Mouse (Mus musculus) adrenal gland, postnatal 14 days (tissue): ENCODE data around the gene Slc35b1. TPM values are rescaled to one million over a fixed set of nuclear protein-coding genes. Genes with fewer than 3 reads are reported as not detected.

ENCODE experiments used
- DNase-seq: peaks from one replicate; pipeline ENCODE4 v3.0.0; 2021; ENCODE audit warnings: mixed read lengths
- long read RNA-seq, 2 experiments: library from polyadenylated mRNA; stranded (forward); transcript quantifications; one replicate each; pipeline ENCODE4 v2.0.0; 2021
- total RNA-seq: library from RNA; stranded (reverse); gene quantifications from 2 replicates; pipeline ENCODE4 v1.2.3, GENCODE M21; 2021

Gene Slc35b1
- 51.0 and 62.2 TPM in 2 replicates for total RNA-seq
- long read RNA-seq, experiment 1, transcript Slc35b1-201 (9 exons, 1,523 nt), result major isoform, 27 of 61 reads
- long read RNA-seq, experiment 1, transcript Slc35b1-202 (9 exons, 1,299 nt), result minor isoform, 20 of 61 reads
- long read RNA-seq, experiment 1, partial matches to known transcripts, result 6 of 61 reads
- long read RNA-seq, experiment 1, other reads (novel, unspliced or antisense), result 7 of 61 reads
- long read RNA-seq, experiment 2, transcript Slc35b1-202 (9 exons, 1,299 nt), result minor isoform, 8 of 37 reads
- long read RNA-seq, experiment 2, transcript Slc35b1-201 (9 exons, 1,523 nt), result major isoform, 17 of 37 reads
- long read RNA-seq, experiment 2, partial matches to known transcripts, result 2 of 37 reads
- long read RNA-seq, experiment 2, other reads (novel, unspliced or antisense), result 10 of 37 reads

DNA sequence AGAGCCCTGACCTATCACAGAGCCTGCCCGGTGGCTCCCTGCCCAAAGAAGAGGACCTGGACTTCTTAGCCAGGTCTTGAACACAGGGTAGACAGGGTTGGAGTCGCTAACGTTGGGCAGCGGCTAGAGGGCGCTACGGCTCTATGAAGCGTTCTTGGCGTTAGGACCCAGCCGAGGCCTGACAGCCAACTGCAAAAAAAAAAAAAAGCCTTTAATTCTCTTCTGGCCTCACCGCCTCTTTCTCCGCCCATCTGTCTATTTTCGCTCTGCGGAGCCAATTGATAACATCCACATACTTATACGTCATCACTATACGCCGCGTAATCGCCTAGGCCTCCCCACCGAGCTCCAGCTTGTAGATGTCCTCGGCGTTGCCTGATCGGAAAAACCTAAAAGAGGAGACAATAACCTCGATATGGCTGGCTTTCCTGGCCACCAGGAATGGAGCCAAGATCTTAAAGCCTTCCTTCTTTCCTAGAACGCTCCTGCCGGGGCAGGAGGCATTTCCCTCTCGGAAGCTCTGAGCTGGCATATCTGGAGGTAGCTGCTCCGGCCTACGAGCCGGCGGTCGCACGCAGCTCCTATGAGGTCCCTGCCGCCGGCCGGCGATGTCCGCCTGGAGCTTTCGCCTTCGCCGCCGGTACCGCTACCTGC, at the start of gene Slc35b1:
Slc35b1 (plus strand) TSS at position 374 of the 654 bp plus-strand sequence.
- peak; percentile 94 for DNase-seq

DNA sequence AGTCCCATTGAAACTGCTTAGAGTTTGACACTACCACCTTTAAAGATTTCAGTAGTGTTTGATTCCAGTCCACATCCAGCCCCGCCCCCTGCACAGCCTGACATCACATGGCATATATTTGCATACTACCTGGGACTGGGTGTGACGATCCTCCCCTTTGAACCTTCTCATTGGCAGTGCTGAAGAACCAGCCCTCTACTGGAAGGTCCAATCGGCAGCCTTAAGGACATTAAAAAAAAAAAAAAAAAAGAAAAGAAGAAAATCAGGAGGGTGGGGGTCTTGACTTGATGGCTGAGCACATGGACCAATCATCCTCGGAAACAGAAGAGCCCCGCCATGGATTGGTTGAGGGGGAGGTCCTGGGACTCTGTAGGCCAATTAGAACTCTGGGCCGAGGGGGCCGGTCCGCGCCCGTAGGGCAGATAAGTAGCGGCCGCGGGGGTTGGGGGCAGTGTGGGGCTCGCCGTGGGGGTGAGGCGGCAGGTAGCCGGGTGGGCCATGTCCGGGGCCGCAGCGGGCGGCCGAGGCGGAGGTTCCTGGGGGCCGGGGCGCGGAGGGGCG, 47.8 kb upstream of the Slc35b1 start, which contains the start of gene Fam117a:
Fam117a (plus strand) TSS at position 451 of the 561 bp plus-strand sequence.
- DNase-seq, result peak; percentile 91

DNA sequence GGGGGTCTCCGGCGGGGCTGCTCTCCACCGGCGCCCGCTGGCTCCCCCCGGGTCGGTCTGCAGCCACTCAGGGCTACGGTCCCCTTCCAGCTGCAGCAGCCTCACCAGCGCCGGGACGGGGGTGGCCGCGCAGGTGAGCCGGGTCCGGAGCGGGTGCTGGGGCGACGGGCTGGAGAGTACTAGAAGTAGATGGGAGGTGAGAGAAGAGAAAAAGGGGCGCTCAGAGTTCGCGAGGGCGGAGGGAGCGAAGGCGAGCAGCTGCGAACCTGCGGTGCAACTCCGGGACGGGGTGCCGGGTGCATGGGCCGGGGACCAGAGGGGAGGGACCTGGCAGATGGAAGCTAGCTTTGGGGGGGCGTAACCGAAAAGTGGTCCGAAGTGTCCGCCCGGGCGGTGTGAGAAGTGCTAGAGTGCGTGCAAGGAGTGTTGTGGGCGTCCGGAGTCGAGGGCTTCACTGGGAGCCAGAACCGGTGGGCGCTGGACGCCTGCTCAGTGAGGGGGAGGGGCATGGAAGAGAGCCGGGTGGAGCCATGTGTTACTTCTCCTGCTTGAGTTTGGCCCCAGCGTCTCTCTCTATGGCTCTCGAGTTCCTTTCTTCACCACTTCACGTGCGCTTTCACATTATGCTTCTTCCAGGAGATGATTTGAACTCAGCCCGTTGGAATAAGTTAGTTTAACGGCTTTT, 47.2 kb upstream of the Slc35b1 start:
- peak; percentile 71 for DNase-seq

DNA sequence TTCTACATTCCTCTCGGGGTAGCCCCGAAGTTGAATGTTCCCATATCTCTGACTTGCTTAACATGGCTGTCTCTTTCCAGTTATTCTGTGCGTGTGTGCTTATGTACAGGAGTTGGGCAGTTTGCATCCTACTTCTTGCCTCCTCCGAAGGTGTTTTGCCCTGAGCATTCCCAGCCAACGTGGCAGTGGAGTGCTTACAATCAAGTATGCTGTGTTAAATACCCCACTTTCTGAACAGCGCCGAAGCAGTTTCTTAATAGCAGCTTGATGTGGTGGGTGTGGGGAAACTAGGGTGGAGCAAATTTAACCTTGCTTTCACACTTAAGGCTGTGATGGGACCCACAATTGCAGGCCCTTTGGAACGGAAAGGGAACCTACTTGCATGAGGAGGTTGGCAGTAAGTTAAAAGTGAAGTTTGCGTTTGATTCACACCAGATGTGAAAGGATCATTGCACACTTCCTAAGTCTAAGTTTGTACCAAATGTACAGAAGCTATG, 46.6 kb upstream of the Slc35b1 start:
- DNase-seq, result no peak

DNA sequence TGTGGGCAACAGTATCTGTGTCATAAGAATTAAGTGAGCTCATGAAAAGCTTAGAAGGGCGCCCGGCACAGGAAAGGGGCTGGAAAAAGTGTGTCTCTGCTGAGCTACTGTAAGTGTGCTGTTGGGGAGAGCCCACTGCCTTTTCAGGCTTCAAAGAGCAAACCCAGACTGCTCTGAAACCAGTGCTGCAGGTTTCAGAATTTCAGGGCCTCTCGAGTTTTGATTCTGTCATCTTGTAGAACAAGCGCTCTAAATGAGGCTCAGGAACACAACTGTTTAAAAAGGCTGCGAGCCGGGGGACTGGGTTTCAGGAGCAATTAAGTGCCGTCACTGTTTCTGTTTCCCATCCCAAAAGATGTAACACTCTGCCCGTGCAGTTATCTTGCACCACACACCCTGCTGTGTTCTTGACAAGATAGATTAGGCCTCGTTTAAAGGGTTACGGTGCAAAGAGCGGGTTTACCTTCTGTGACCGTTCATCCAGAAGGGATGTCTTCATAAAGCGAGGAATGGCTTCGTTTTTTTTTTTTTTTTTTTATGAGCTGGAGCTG, 44.9 kb upstream of the Slc35b1 start:
- no peak for DNase-seq

DNA sequence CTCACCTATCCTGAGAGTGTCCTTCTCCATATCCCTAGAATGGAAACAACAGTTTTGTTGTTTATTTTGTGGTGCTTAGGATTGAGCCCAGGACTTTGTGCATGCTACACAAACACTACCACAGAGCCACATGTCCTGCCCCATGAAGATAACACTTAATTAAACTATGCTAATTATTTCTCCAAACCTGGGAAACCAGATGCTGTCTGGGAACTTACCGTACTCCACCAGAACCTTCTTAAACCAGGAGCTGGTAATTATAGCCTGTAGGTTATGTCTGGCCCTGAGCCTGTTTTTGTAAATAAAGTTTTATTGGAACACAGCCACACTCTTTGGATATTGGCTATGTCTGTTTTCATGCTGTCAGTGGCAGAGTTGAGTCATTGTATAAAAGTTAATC, 44.2 kb upstream of the Slc35b1 start:
- no peak for DNase-seq

DNA sequence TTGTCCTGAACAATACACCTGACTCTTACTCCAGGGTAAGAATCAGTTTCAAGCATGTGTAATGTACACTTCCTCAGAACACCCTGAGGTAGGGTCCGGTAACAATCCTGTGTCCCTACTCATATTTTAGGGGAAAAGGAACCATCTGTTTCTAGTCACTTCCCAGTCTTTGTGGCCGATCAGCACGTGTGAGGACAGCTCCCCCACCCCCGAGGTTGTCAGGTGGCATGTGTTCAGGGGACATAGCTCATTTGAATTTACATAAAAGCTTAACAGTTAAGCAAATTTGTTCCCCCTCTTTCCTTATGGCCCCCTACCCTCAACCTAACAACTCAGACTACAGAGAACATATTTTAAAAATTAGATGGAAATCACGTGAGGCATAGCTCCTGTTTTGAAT, 43.8 kb upstream of the Slc35b1 start:
- no peak for DNase-seq

DNA sequence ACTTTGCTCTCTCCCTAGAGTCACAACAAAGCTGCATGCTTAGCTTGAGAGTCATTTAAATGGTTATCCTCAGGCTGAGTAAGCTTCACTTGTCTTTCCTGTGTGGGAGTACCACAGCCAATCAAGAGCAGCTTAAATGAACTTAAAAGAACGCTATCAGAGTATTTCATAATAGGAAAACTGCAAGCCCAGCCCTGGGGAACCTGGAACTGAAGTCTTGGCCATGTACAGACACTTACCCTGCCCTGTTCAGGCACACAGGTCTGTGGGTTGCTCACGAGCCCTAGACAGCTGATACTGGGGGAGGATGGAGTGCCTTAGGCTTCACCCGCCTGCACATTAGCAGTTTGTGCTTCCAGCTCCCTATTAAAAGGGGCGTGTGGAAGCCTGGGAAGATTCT, 41.3 kb upstream of the Slc35b1 start:
- no peak for DNase-seq

DNA sequence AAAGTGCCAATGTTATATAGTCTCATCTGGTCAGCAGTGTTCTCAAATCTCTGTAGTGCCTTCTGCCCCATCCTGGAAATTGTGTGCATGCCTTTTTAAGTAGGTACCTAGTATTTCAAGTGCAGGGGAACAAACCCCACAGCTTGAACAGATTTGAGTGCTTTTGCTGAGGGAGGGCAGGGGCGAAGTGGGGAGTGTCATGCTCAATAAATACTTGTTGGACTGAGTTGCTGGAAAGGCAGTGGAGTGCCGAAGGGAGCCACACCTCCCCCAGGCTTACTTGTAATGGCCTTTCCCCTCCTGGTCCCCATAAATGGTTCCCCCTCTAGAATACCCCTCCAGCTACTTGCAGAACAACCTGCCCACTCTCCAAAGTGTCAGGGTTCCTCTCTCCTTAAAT, 40.3 kb upstream of the Slc35b1 start:
- DNase-seq, result no peak

DNA sequence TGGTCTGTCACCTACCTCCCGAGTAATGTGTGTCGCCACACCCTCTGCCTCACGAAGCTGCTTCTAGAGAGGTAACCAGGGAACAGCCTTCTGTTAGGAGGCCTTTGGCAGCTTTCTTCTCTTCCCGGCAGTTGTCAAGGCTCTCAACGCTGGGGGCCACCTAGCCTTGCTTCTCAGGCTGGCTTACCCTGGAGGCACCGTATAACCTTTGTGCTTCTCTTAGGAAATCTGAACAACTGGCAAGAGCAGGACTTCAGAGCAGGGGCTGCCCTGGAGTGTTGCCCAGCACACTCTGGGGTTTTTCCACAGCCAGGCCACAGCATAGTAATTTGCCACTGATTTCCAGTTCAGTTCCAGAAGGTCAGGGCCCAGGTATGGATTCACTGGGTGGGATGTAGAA, 34.2 kb upstream of the Slc35b1 start:
- peak; percentile 53 for DNase-seq

DNA sequence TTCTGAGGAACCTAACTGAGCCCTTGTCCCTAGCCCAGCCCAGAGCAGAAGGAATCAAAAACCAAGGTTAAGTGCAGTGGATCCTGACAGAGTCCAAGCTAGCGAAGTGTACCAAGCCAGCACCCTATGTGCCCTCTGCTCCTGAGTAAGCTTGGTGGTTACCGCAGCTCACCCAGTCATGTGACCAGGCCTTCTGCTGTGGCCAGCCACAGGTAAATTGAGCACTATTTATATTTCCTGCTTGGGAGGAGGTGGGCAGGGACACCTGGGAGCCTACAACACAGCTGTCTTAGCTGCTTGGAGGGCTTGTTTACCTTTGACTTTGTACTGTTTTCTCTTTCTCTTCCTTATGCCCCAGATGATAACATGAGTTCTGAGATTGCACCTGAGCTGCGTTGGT, 33.5 kb upstream of the Slc35b1 start:
- DNase-seq, result no peak

DNA sequence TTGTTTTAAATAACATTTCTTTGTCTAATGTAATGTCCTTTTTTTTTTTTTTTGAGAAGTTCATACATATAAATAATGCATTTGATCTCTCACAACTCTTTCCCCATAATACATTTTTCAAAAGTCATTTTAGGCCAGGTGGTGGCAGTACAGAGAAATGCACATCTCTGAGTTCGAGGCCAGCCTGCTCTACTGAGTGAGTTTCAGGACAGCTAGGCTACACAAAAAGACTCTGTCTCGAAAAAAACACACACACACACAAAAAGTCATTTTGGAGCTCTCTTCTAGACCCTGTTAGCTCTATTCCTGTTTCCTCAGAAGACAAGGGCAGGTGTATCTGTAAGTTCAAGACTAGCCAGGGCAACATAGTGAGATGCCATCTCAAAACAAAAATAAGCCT, 31.8 kb upstream of the Slc35b1 start:
- DNase-seq, result no peak

DNA sequence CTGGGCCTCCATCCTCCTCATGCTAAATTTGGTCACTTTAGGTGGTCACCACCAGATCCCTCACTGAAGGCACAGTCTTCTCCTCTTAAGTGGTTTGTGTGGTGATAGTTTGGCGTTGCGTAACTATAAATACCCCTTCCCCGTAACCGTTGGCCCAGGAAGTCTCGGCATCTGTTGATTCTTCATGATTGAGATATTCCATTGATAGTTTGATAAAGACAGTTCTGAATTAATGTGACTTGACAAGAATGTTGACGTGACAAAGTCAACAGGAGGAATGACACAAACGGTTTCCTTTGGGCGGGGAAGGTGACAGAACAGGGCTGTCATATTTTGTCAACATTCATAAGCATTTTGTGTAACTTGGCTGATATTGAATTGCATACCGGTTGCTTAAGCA, 31.3 kb upstream of the Slc35b1 start:
- DNase-seq, result no peak

DNA sequence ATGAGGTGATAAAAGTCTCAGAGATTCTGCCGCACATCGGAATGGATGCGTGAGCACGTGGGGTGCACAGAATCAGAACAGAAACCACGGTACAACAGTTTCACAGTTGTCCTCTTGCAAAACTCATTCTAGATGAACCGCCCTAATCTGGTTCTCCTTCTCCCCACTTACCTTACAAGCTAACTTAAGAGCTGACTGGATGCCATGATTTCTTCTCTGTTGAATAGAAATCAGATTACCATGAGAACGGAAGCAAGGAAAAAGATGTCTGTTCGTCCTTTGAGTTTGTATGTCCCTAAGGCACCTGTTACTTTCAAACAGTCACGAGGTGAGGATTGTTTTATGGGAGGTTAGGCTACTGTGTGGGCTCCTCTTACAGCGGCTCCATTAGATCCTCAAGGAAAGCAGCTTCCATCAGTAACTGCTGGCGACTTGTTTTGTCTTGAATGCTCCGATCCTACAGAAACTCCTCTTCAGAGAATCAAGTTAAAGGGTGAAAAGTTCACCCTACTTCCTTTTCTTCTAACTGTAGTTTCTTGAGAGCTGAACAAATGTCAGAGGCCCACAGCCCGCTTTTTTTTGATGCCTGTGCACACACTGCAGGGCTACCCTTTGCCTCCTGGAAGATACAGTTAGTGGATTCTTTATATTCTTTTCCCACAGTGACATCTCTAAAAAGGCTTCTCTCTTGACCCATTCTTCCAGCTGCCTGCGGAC, 30.1 kb upstream of the Slc35b1 start:
- DNase-seq, result no peak

DNA sequence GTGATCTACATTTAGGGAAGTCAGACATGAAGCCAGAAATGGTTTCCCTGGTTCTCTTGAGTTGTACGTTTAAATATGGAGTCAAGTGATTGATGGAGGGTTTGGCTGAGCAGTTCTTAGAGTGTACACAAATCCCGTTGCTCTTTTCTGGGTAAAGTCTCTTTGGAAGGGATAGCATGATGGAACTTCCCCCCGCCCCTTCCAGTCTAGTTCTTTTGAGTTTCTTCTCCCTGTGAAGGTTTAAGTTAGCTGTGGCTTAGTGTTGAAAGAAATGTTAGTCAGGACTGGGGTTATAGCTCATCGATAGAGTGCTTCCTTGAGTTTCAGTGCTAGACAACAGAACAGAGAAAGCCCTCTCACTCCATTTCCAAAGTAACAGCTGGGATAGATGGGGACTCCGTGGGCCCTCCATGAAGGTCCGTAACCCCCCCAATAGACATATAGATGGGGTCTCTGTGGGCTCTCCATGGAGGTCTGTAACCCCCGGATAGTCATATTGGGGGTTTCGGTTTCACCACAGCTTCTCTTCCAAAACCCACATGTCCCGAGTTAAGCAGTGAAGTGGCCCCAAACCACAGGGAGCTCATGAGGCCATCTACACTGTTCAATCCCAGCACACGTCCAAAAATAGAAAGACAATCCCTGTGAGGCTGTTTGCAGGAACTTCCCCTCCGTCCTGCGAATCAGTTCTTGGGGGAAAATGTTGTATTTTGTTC, 29.4 kb upstream of the Slc35b1 start:
- DNase-seq, result no peak

DNA sequence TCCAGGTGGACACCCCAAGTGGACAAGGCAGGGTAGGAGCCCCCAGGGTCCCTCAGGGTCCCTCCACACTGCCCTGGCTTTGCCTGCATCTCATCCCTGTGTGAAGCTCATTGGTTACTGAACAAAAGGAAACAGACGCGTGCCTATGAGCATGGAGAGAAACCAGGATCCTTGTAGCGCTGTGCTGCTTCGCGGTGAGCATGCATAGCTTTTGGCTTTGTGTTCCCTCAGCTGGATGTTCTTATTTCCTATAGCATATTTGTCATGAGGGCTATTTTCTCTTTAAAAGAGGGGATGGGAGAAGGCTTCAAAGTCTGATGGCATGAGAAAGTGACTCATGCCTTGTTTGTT, 28.9 kb upstream of the Slc35b1 start:
- no peak for DNase-seq

DNA sequence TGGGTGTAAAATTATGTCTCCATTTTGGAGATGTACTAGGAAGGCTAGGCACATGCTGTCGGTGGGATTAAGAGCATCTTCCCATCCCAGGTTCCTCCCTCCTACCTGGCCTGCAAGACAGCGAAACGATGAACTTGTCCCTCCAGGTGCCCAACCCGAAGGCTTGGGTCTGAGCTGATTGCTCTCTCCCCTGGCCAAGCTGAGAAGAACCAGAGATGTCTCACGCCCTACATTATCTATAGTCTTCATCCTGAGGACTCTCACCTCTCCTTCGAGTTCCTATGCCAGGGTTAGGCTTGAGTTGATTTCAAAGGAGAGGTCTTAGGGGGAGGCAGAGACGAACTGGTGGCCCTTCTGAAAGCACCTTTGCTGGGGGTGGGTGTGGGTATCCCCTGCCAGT, 28.5 kb upstream of the Slc35b1 start:
- DNase-seq, result no peak

DNA sequence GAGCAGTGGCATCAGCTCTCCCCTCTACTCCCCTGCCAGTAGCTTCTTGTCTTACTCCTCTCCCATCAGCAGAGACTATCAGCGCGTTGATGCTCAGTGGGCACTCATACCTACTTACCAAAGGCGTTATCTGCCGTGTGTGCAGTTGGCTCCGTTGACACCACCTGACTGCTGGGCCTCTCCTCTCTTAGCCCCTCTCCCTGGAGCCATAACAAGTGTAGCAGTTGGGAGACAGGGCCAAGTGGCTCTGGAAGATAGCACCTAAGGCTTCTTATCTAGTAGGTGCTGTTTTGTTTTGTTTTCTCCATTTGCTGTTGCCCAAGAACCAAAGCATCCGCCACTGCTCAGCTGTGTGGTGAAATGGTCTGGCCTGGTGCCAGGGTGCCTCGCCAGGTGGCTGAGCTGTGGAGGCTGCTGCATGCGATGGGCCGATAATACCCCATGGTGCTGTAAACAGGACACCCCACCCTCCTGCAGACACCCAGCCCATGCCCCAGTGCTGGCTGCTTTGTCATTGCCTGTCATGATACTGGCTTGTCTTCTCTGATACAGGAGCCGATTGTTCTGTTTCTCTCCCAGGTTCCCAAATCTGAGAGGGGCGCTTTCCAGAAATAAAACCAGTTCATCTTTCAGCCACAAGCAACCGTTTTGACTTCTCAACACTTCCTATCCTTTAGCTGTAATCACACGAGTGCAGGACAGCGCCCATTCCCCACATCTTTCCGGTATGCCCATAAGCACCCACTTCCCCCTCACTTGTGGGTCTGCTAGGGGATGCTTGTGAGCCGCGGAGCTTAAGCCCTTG, 27.8 kb upstream of the Slc35b1 start:
- DNase-seq, result peak; percentile 86

DNA sequence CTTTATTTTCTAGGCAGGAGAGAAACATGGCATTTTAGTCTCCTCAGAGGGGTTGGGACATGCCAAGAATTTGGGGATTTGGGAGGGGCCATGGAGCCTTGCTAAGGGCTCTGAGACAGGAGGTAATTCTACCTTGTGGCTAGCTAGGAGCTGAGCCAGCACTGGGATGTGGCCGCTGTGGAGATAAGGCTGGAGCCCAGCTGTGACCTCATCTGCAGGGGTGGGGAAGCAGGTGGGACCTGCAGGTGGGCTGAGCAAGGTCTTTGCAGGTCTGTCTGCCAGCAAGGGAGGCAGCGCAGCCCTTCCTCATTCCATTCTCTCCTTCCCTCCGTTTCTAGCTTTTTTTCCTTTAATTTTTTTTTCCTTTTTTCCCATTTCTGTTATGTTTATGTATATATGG, 26.2 kb upstream of the Slc35b1 start:
- no peak for DNase-seq

DNA sequence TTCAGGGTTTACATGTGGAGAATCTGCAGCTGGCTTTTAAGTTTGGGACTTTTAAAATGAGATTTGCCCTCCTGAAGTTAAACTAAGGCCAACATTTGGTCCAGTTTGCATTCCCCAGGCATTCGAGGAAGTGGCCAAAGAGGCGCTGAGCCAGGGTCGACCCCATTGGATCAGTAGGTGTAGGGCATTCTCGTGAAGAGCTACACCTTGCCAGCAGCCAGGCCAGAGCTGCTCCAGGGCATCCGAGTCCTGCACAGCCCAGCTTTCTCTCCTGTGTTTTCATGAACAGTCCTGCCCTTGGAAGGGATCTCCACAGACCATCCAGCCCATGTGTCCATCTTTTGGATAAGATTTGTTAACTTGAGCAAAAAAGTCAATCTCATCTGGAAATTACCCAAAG, 20.1 kb upstream of the Slc35b1 start:
- no peak for DNase-seq
